Mouse (Mus musculus) forebrain, embryonic 16.5 days (tissue): ENCODE measurements around the gene Faf1. TPM values are rescaled to one million over a fixed set of nuclear protein-coding genes. Genes with fewer than 3 reads are reported as not detected.

Experiments used
- ATAC-seq: fragments of 200-750 bp; cut with Nextera tagmentation; 2 replicates; pipeline ENCODE4 v1.8.0; 2017; ENCODE audit warnings: mild to moderate bottlenecking, moderate library complexity
- H3K27ac ChIP-seq: fragments of 300-500 bp; sonication (generic); 2 replicates; pipeline ENCODE4 v1.5.1; 2014; ENCODE audit warnings: low read length, control low read depth
- H3K27me3 ChIP-seq: fragments of 300-500 bp; sonication (generic); replicated peaks from 2 replicates; pipeline ENCODE4 v1.6.1; 2014; ENCODE audit warnings: low read length; ENCODE audit not compliant: control insufficient read depth, insufficient read depth
- H3K36me3 ChIP-seq: fragments of 300-500 bp; sonication (generic); 2 replicates; pipeline ENCODE4 v1.6.1; 2014; ENCODE audit not compliant: control insufficient read depth, insufficient read depth
- H3K4me1 ChIP-seq: fragments of 300-500 bp; sonication (generic); replicated peaks from 2 replicates; pipeline ENCODE4 v1.6.1; 2014; ENCODE audit warnings: low read length; ENCODE audit not compliant: control insufficient read depth, insufficient read depth
- H3K4me2 ChIP-seq: fragments of 300-500 bp; sonication (generic); 2 replicates; pipeline ENCODE4 v1.6.1; 2014; ENCODE audit warnings: mild to moderate bottlenecking, low read length, control low read depth
- H3K4me3 ChIP-seq: fragments of 300-500 bp; sonication (generic); replicated peaks from 2 replicates; pipeline ENCODE4 v1.5.1; 2014; ENCODE audit warnings: mild to moderate bottlenecking, low read length, control low read depth
- H3K9ac ChIP-seq: fragments of 300-500 bp; sonication (generic); replicated peaks from 2 replicates; pipeline ENCODE4 v1.6.1; 2014; ENCODE audit warnings: low read depth, low read length, control low read depth
- H3K9me3 ChIP-seq: fragments of 300-500 bp; sonication (generic); 2 replicates; pipeline ENCODE4 v1.6.1; 2016; ENCODE audit warnings: low read length; ENCODE audit not compliant: control insufficient read depth
- WGBS: fragments of 180-500 bp; shearing (Covaris S2); extraction: QIAGEN DNeasy Blood & Tissue Kit; methylation state at CpG from one replicate; pipeline ENCODE4 v1.1.7; 2014; 5-methylcytosine and 5-hydroxymethylcytosine counted together
- polyA plus RNA-seq: library from polyadenylated mRNA; unstranded; fragments of >200 nt; fragmentation: Nextera tagmentation; extraction: Ambion mirVana; gene quantifications from 2 replicates; pipeline ENCODE4 v1.2.1, GENCODE M21; 2015

The Faf1 gene
- polyA plus RNA-seq, 1 experiment from 2014 or later: 28.3 TPM

- WGBS: 95% methylated on average over 2 of the region's 2 CpGs
- Histone ChIP-seq H3K9ac (no peak overlapping the region), H3K4me1 (peaks cover 7% of the 10 kb centered on the region; the same call in 1 of the 2 replicates), H3K4me2 (no peak overlapping the region), H3K27me3 (no peaks in the 10 kb centered on the region), H3K9me3 (no peaks in the 10 kb centered on the region), H3K36me3 (no peaks in the 10 kb centered on the region), H3K4me3 (no peak overlapping the region), H3K27ac (no peak overlapping the region)
- no peak for ATAC-seq
Measured at GRCm38 (mm10) chr4:109793072-109793471, 116.7 kb downstream of the Faf1 start.

GRCm38 (mm10) chr4:109797511-109798182 lies 121.3 kb downstream of the Faf1 start:
- peak; percentile 71 for ATAC-seq
- H3K27me3 ChIP-seq: no peaks in the 10 kb centered on the region
- H3K9ac ChIP-seq: no peak overlapping the region
- H3K9me3 ChIP-seq: no peaks in the 10 kb centered on the region
- H3K27ac ChIP-seq: no peak overlapping the region
- H3K36me3 ChIP-seq: no peaks in the 10 kb centered on the region
- H3K4me2 ChIP-seq: no peak overlapping the region
- WGBS: 54% methylated on average over 10 of the region's 10 CpGs
- peaks cover 3% of the 10 kb centered on the region; the same call in 1 of the 2 replicates for H3K4me1 ChIP-seq
- H3K4me3 ChIP-seq: no peak overlapping the region

GRCm38 (mm10) chr4:109806408-109806807 lies 130.0 kb downstream of the Faf1 start:
- no peaks in the 10 kb centered on the region for H3K36me3 ChIP-seq

GRCm38 (mm10) chr4:109815161-109815560 lies 138.8 kb downstream of the Faf1 start:
- 51% methylated on average over 1 of the region's 1 CpGs for WGBS
- Histone ChIP-seq H3K36me3 (no peaks in the 10 kb centered on the region), H3K4me3 (no peak overlapping the region), H3K4me1 (no peaks in the 10 kb centered on the region), H3K9ac (no peak overlapping the region), H3K9me3 (no peaks in the 10 kb centered on the region), H3K4me2 (no peak overlapping the region), H3K27me3 (no peaks in the 10 kb centered on the region), H3K27ac (no peak overlapping the region)
- ATAC-seq: no peak

More at GRCm38 (mm10) chr4:109806408-109806807, 130.0 kb downstream of the Faf1 start:
- peaks cover 4% of the 10 kb centered on the region; the same call in 1 of the 2 replicates for H3K4me1 ChIP-seq
- no peak overlapping the region for H3K27ac ChIP-seq
- H3K4me2 ChIP-seq: no peak overlapping the region
- no peaks in the 10 kb centered on the region for H3K9me3 ChIP-seq
- H3K9ac ChIP-seq: no peak overlapping the region
- peak; percentile 88 for ATAC-seq
- no peaks in the 10 kb centered on the region for H3K27me3 ChIP-seq
- WGBS: 32% methylated on average over 5 of the region's 5 CpGs
- no peak overlapping the region for H3K4me3 ChIP-seq

GRCm38 (mm10) chr4:109815592-109815991 lies 139.2 kb downstream of the Faf1 start:
- H3K4me3 ChIP-seq: no peak overlapping the region
- ATAC-seq: no peak
- no peaks in the 10 kb centered on the region for H3K4me1 ChIP-seq

GRCm38 (mm10) chr4:109819455-109819854 lies 143.1 kb downstream of the Faf1 start:
- no peak for ATAC-seq
- Histone ChIP-seq H3K9ac (no peak overlapping the region), H3K27me3 (no peaks in the 10 kb centered on the region), H3K36me3 (no peaks in the 10 kb centered on the region), H3K4me2 (no peak overlapping the region), H3K27ac (no peak overlapping the region), H3K4me3 (no peak overlapping the region), H3K9me3 (no peaks in the 10 kb centered on the region), H3K4me1 (no peaks in the 10 kb centered on the region)

More at GRCm38 (mm10) chr4:109815592-109815991, 139.2 kb downstream of the Faf1 start:
- 32% methylated on average over 1 of the region's 1 CpGs for WGBS
- H3K9me3 ChIP-seq: no peaks in the 10 kb centered on the region
- H3K9ac ChIP-seq: no peak overlapping the region
- no peaks in the 10 kb centered on the region for H3K27me3 ChIP-seq
- no peak overlapping the region for H3K27ac ChIP-seq
- H3K4me2 ChIP-seq: no peak overlapping the region
- H3K36me3 ChIP-seq: no peaks in the 10 kb centered on the region

GRCm38 (mm10) chr4:109829800-109830199 lies 153.4 kb downstream of the Faf1 start:
- ATAC-seq: no peak
- Histone ChIP-seq H3K4me1 (no peaks in the 10 kb centered on the region), H3K9me3 (no peaks in the 10 kb centered on the region), H3K27ac (no peak overlapping the region), H3K4me2 (no peak overlapping the region), H3K9ac (no peak overlapping the region), H3K4me3 (no peak overlapping the region), H3K27me3 (no peaks in the 10 kb centered on the region), H3K36me3 (peaks cover 2% of the 10 kb centered on the region; the same call in 1 of the 2 replicates)
- WGBS: 94% methylated on average over 3 of the region's 3 CpGs

GRCm38 (mm10) chr4:109857851-109858250 lies 181.5 kb downstream of the Faf1 start:
- WGBS: 71% methylated on average over 3 of the region's 3 CpGs
- Histone ChIP-seq H3K4me1 (peaks cover 4% of the 10 kb centered on the region; the same call in 1 of the 2 replicates), H3K27me3 (no peaks in the 10 kb centered on the region), H3K27ac (no peak overlapping the region), H3K9me3 (no peaks in the 10 kb centered on the region), H3K9ac (no peak overlapping the region), H3K36me3 (no peaks in the 10 kb centered on the region), H3K4me2 (no peak overlapping the region), H3K4me3 (no peak overlapping the region)
- ATAC-seq: no peak

- ATAC-seq: peak; percentile 22; the same call in 1 of the 2 replicates
- Histone ChIP-seq H3K9ac (no peak overlapping the region), H3K9me3 (no peaks in the 10 kb centered on the region), H3K4me2 (no peak overlapping the region), H3K4me1 (peaks cover 6% of the 10 kb centered on the region; the same call in 1 of the 2 replicates), H3K27me3 (no peaks in the 10 kb centered on the region), H3K36me3 (no peaks in the 10 kb centered on the region), H3K4me3 (no peak overlapping the region), H3K27ac (no peak overlapping the region)
- WGBS: 7% methylated on average over 8 of the region's 8 CpGs
Measured at GRCm38 (mm10) chr4:109858571-109859392, 182.4 kb downstream of the Faf1 start.
